Mouse (Mus musculus): ENCODE measurements at regions not wholly inside any gene's neighbourhood (a gene's known extent, or its start where the extent isn't known, plus 50 kb on each side); places are given as distances from the start of the nearest gene placed in this dataset.

DNA sequence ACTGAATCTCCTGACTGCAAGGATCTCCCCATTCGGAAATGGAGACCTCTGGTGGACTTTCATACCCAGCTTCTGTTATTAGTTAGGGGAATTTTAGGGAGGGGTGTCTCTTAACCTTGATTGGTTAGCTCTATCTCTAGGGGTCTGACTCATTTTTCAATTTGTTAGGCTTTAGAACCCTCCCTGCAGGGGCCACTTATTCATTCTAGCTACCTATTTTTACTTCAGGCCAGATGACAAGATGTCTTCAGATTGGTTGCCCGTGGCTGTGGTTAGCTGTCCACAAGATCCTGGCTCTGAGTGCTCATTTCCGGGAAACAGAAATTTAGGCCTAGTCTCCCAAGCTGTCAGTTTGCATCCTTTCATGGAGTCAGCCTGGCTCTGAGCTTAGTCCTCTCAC is 314.3 kb downstream of the Mat2b start:
- no peak for DNase-seq (ENCODE audit: low spot score in 2 of 2)

DNA sequence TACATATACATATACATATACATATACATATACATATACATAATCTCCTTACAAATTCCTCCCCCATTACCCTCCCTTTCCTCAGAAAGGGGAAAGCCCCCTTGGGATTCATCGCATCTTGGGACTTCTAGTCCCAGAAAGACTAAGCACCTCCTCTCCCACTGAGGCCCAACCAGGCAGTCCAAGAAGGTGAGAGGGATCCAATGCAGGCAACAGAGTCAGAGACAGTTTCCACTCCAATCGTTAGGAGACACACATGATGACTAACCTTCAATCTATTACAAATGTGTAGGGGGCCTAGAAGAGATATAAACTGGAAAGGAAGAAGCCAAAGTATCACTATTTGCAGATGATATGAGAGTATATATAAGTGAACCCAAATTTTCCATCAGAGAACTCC is 323.3 kb downstream of the Mat2b start:
- no peak for DNase-seq (ENCODE audit: low spot score in 2 of 2)
- intact Hi-C loops (cut with DNase I): no loop called here

More for the DNA sequence above, 314.3 kb downstream of the Mat2b start:
- intact Hi-C loops (cut with DNase I): no loop called here

DNA sequence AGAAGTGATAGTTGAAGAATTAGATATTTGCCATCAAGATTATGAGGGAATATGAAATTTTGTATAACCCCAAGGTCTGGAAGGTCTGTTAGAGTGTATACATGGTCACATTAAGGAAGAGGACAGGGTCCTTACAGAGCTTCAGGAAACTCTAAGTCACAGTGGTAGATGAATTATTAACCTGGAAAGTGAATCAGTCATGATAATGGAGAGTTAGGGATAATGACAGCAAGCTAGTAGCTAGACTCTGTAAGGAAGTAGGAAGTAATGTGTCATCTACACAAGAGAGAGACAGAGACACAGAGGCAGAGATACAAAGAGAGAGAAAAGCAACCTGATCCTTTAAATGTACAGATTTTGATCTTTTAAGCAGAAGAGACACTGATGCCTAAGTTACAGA is 328.4 kb downstream of the Mat2b start:
- no peak for DNase-seq (ENCODE audit: low spot score in 2 of 2)
- intact Hi-C loops (cut with DNase I): no loop called here

DNA sequence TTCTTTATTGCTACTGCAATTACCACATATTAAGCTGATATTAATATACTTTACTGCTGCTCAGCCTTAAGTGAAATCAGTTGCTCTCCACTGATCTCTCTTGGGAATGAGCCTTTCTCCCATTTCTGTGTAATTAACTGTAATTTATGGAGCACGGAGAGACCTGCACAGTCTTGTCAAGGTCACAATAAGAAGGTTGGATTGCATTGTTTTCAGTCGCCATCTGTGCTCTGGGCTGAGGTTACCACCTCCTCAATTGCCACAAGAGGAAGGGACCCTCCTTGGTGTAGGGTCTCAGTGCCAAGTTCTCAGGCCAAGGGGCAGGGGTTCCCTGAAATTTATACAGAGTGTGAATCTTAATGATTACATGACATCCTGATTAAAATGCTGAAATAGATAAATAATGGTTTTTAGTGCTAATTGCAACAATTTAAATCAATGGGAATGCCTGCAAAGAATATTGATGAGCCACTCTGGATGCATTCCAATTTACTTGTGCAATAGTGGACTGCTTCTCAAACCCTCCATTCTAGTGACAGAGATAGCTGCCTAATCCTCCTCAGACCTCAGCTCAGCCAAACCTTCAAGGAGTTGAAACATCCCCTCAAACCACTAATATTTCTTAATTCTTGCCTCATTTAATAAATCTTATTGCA is 332.3 kb downstream of the Mat2b start:
- DNase-seq (ENCODE audit: low spot score in 2 of 2): no peak
- intact Hi-C loops (cut with DNase I): no loop called here

Measured in left cerebral cortex, postnatal 14 days (tissue).